Mouse (Mus musculus): Measurements from ENCODE around the gene Pls1. TPM values are rescaled to one million over a fixed set of nuclear protein-coding genes. Genes with fewer than 3 reads are reported as not detected.

The Pls1 gene
- polyA plus RNA-seq, 1 experiment = not detected

DNA sequence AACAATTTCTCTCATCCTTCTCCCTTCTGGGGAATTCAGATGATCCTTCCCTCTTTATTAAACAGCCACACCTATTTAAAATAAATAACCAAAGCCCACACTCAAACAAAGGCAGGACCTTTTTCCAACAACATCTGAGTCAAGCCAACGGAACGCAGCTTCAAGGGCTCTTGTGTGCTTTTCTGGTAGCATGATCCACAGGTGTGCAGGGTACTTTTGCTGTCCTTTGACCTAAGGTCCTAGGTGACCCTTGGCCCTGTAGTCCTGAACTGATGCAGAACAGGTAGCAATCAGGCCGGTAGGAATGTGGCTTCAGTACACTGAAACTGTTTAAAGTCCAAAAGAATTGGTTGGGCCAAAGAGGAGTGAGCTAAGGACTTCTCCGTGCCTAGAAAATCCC lies 600 bp upstream of the Pls1 start:
- no peaks in the 10 kb centered on the region for H3K4me1 ChIP-seq (ENCODE audit: control insufficient read depth, insufficient read depth, low read length)
- 73% methylated on average over 4 of the region's 4 CpGs for WGBS
- no peak for TF ChIP-seq CTCF (IDR thresholded peaks at IDR 0.05; ENCODE audit: insufficient read depth, low read depth, low read length)
- TF ChIP-seq POLR2A (IDR thresholded peaks at IDR 0.05; ENCODE audit: insufficient read depth, low read depth, low read length) = no peak
- no peak overlapping the region for H3K4me3 ChIP-seq (ENCODE audit: insufficient read depth, low read depth, low read length)
- H3K27ac ChIP-seq (ENCODE audit: insufficient read depth, low read depth, low read length) = no peak overlapping the region

DNA sequence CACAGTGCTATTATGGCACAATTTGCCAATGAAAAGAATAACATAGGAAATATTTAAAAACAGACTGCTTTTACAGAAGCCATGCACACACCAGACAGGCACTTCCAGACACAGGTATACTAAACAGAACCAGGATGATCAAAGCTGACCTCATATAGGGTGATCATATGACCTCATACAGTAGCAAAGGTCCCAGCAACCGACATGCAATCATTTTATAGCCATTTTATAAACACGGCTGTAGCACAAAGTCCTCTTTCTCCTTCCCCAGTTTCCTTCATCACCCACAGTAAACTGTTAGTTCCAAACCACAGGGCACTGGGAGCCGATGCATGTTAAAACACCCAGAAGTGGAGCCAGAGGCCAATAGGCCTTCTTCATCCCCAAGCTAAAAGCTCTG lies 5.7 kb downstream of the Pls1 start:
- TF ChIP-seq POLR2A (IDR thresholded peaks at IDR 0.05; ENCODE audit: insufficient read depth, low read depth, low read length) (no peak), CTCF (IDR thresholded peaks at IDR 0.05; ENCODE audit: insufficient read depth, low read depth, low read length) (no peak)
- 83% methylated on average over 3 of the region's 3 CpGs for WGBS
- H3K4me3 ChIP-seq (ENCODE audit: insufficient read depth, low read depth, low read length) = no peak overlapping the region
- no peak overlapping the region for H3K27ac ChIP-seq (ENCODE audit: insufficient read depth, low read depth, low read length)
- H3K4me1 ChIP-seq (ENCODE audit: control insufficient read depth, insufficient read depth, low read length) = no peaks in the 10 kb centered on the region

DNA sequence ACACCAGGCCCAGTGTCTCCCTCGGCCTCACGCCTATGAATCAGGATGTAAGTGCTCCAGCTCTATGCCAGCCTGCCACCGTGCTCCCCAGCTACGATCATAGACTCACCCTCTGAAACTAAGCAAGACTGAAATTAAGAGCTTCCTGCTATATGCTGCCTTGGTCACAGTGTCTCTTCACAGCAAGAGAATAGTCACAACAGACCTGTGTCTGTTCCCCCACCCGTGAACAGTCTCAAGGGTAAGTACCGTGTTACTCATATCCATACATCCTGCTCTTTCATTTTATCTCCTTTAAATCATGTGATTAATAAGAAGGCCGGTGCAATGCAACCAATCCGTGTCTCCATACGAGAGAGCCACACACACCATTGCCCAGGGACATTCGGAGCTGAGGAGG lies 9.4 kb downstream of the Pls1 start:
- no peak overlapping the region for H3K4me3 ChIP-seq (ENCODE audit: insufficient read depth, low read depth, low read length)
- no peak overlapping the region for H3K27ac ChIP-seq (ENCODE audit: insufficient read depth, low read depth, low read length)
- 94% methylated on average over 10 of the region's 10 CpGs for WGBS
- TF ChIP-seq POLR2A (IDR thresholded peaks at IDR 0.05; ENCODE audit: insufficient read depth, low read depth, low read length) (no peak), CTCF (IDR thresholded peaks at IDR 0.05; ENCODE audit: insufficient read depth, low read depth, low read length) (no peak)
- H3K4me1 ChIP-seq (ENCODE audit: control insufficient read depth, insufficient read depth, low read length) = no peaks in the 10 kb centered on the region

DNA sequence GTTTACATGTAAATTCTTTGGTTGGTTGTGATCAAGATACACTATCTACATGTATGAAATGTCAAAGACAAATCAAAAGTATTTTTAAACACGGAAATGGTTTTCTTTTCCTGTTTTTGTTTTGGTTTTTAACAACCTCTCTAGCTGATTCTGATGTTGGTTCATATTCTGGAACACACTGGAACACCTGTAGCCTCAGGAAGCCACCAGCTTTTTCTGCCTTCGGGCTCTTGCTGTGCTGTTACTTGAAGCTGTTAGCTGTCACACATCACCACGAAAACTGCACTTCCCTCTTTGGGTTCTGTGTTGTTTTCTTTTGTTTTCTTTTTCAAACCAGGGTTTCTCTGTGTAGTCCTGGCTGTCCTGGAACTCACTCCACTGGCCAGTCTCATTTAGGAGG lies 10.3 kb downstream of the Pls1 start:
- H3K4me1 ChIP-seq (ENCODE audit: control insufficient read depth, insufficient read depth, low read length) = no peaks in the 10 kb centered on the region
- no peak overlapping the region for H3K27ac ChIP-seq (ENCODE audit: insufficient read depth, low read depth, low read length)
- TF ChIP-seq POLR2A (IDR thresholded peaks at IDR 0.05; ENCODE audit: insufficient read depth, low read depth, low read length) (no peak), CTCF (IDR thresholded peaks at IDR 0.05; ENCODE audit: insufficient read depth, low read depth, low read length) (no peak)
- 59% methylated on average over 3 of the region's 3 CpGs for WGBS
- no peak overlapping the region for H3K4me3 ChIP-seq (ENCODE audit: insufficient read depth, low read depth, low read length)

DNA sequence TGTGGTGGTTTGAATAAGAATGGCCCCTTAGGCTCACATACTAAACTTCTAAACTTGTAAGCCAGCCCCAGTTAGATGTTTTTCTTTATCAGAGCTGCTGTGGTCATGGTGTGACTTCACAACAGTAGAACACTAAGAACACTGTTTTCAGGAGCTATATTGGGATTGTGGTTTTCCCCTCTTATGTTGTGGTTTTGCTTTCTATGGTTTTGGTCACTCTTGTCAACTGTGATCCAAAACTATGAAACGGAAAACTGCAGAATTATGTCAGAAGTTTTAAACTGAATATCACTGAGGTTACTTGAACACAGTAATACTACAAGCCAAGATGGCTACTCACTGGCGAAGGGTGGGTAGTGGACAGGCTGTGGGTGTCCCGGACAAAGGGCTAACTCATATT lies 12.4 kb downstream of the Pls1 start:
- TF ChIP-seq CTCF (IDR thresholded peaks at IDR 0.05; ENCODE audit: insufficient read depth, low read depth, low read length) (no peak), POLR2A (IDR thresholded peaks at IDR 0.05; ENCODE audit: insufficient read depth, low read depth, low read length) (no peak)
- no peak overlapping the region for H3K4me3 ChIP-seq (ENCODE audit: insufficient read depth, low read depth, low read length)
- 95% methylated on average over 3 of the region's 3 CpGs for WGBS
- no peak overlapping the region for H3K27ac ChIP-seq (ENCODE audit: insufficient read depth, low read depth, low read length)
- no peaks in the 10 kb centered on the region for H3K4me1 ChIP-seq (ENCODE audit: control insufficient read depth, insufficient read depth, low read length)

DNA sequence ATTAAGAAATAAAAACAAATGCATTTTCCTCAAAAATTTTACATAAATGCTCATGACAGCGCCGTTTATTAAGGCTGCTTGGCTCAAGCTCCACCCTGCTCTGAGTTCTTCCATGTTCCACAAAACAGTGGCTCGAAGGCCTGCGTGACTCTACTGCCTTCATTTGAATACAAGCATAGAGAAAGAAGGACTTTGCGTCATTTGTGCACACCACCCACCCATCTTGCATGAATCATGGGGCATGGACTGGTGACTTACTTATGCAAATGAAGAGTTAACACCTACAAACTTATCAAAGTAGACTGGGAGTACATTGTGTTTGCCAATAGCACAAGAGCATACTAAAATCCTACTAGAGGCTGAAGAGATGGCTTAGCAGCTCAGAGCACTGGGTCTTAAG lies 17.5 kb downstream of the Pls1 start:
- Histone ChIP-seq H3K4me3 (ENCODE audit: insufficient read depth, low read depth, low read length) (no peak overlapping the region), H3K27ac (ENCODE audit: insufficient read depth, low read depth, low read length) (no peak overlapping the region), H3K4me1 (ENCODE audit: control insufficient read depth, insufficient read depth, low read length) (no peaks in the 10 kb centered on the region)
- no peak for TF ChIP-seq CTCF (IDR thresholded peaks at IDR 0.05; ENCODE audit: insufficient read depth, low read depth, low read length)
- no peak for TF ChIP-seq POLR2A (IDR thresholded peaks at IDR 0.05; ENCODE audit: insufficient read depth, low read depth, low read length)
- WGBS = 88% methylated on average over 5 of the region's 5 CpGs

DNA sequence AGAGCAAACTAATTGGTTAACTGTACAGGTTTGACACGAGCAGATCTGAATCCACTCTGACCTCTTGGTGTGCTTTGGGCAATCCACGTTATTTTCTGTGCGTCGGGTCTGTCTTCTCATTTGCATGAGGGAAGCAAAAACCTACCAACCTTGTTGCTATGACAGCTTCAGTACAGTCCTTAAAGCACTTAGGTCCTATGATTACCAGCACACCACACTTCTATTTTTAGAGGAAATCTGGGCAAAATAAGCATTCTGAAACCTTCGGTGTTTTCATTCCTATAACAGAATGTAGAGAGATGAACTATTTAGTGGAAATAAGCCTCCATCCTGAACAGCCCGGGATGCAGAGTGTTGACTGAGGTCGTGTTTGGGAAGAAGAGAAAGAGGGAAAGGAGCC lies 22.6 kb downstream of the Pls1 start:
- WGBS = 49% methylated on average over 7 of the region's 7 CpGs
- no peaks in the 10 kb centered on the region for H3K4me1 ChIP-seq (ENCODE audit: control insufficient read depth, insufficient read depth, low read length)
- no peak overlapping the region for H3K4me3 ChIP-seq (ENCODE audit: insufficient read depth, low read depth, low read length)
- TF ChIP-seq POLR2A (IDR thresholded peaks at IDR 0.05; ENCODE audit: insufficient read depth, low read depth, low read length) (no peak), CTCF (IDR thresholded peaks at IDR 0.05; ENCODE audit: insufficient read depth, low read depth, low read length) (no peak)
- H3K27ac ChIP-seq (ENCODE audit: insufficient read depth, low read depth, low read length) = no peak overlapping the region

DNA sequence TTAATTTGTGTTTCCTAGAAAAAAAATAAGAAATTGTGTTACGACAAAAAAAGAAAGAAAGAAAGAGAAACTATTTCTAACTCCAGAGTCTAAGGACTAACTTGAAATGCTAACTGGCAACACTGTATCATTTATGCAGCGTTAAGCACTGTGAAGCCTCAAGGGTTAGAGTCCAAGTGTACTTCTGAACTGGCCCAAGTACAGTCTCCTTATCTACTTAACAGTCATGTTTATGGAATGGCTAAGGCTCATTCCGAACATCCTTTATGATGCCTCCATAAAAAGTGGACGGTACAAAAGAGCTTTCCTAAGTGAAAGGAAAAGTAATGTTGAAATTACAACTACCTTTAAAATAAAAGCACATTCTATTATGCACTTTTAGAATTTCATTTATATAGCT lies 29.4 kb downstream of the Pls1 start:
- H3K4me1 ChIP-seq (ENCODE audit: control insufficient read depth, insufficient read depth, low read length) = no peaks in the 10 kb centered on the region
- H3K27ac ChIP-seq (ENCODE audit: insufficient read depth, low read depth, low read length) = no peak overlapping the region
- H3K4me3 ChIP-seq (ENCODE audit: insufficient read depth, low read depth, low read length) = no peak overlapping the region
- TF ChIP-seq CTCF (IDR thresholded peaks at IDR 0.05; ENCODE audit: insufficient read depth, low read depth, low read length) = no peak
- TF ChIP-seq POLR2A (IDR thresholded peaks at IDR 0.05; ENCODE audit: insufficient read depth, low read depth, low read length) = no peak
- WGBS = 74% methylated on average over 4 of the region's 4 CpGs

DNA sequence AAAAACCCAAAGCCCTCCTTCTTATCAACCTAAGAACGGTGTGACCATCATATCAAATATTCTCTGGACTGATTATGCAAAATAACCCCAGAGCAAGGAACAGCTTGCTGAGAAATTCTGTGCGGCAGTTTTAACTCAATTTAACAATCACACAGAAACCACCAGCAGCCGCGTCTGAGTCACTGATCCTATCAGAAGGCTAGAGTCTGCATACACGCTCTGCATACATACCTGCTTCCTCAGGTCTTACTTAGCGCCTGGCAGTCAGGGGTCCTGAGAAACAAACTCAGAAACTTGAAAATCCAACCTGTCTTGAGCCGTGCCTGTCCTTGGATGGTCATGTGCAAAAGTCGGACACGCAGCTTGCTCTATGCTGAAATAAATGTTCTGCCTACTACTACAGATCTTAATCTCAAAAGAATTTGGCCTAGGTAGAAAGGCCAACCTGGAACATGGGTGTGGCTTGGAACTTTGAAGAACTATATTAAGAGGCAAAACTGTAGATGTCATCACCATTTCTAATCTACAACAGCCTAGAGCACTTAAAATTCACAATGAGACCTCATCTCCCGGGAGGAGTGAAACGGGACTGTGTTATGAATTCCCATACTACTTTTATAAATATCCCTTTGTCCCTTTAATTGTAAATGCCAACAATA lies 30.0 kb downstream of the Pls1 start:
- TF ChIP-seq CTCF (IDR thresholded peaks at IDR 0.05; ENCODE audit: insufficient read depth, low read depth, low read length) = no peak
- no peak for TF ChIP-seq POLR2A (IDR thresholded peaks at IDR 0.05; ENCODE audit: insufficient read depth, low read depth, low read length)
- 74% methylated on average over 11 of the region's 11 CpGs for WGBS
- Histone ChIP-seq H3K27ac (ENCODE audit: insufficient read depth, low read depth, low read length) (no peak overlapping the region), H3K4me1 (ENCODE audit: control insufficient read depth, insufficient read depth, low read length) (no peaks in the 10 kb centered on the region), H3K4me3 (ENCODE audit: insufficient read depth, low read depth, low read length) (no peak overlapping the region)

Data from olfactory bulb, adult 2 months (tissue).